Mouse (Mus musculus): ENCODE results near the gene Gramd1c. TPM values are rescaled to one million over a fixed set of nuclear protein-coding genes. Genes with fewer than 3 reads are reported as not detected.

The Gramd1c gene
- polyA plus RNA-seq, 1 experiment = 19.5 TPM

DNA sequence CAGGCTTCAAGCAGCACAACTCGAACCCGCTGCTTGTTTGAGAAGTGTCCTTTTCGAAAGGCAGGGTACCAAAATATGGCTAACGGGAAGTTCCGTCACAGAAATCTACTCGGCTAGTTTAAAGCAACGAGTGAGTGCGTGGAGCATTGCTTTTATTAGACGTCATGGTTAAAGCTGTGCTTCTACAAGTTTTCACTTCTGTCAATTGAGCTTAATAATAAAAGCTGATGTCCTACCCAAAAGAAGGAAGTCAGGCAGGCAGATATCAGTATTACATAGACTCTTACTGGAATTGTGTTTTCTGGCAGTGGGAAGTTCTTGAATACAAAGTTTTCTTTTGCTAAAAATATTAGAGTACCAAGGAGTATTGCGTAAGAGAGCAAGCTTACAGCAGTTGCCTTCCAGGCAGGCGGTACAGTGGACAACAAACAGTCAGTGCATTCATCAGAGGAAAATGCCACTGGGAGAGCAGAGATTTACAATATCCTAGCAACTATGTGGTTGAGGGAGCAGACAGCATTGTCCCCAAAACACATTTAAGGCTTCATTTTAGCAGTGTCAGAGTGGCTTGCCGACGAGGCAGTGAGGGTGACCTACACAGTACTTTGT lies 97.3 kb downstream of the Gramd1c start:
- Histone ChIP-seq H3K36me3 (ENCODE audit: control insufficient read depth, insufficient read depth, low read length) (no peaks in the 10 kb centered on the region; the same call in 1 of the 2 replicates), H3K4me3 (ENCODE audit: control insufficient read depth, low read depth, low read length) (no peak overlapping the region), H3K27ac (ENCODE audit: control insufficient read depth, insufficient read depth, low read depth, low read length) (no peak overlapping the region), H3K4me1 (ENCODE audit: control insufficient read depth, insufficient read depth, low read length) (no peaks in the 10 kb centered on the region), H3K27me3 (ENCODE audit: control insufficient read depth, insufficient read depth, low read length) (no peaks in the 10 kb centered on the region)
- no peak for TF ChIP-seq POLR2A (IDR thresholded peaks at IDR 0.05; ENCODE audit: control insufficient read depth, low read depth, low read length)
- no peak for TF ChIP-seq CTCF (IDR thresholded peaks at IDR 0.05; ENCODE audit: control insufficient read depth, insufficient read depth, insufficient replicate concordance, low read depth, low read length)

DNA sequence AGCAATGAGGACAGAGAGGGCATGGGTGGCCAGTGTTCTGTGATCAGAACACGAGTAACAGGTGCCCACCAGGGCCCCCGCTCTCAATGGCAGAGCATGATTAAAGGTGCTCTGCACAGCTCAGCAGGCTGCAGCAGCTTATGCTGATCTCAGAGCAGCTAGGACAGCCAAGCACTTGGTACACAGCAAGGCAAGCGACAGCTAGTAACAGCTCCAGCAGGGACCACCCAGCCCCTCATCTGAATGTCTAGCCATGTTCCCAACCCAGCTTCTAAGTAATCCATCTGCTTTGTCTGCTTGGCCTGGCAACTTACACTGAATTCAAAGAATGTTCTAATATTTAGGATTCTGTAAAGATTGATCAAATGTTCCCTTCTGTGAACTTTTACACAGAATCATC lies 99.4 kb downstream of the Gramd1c start:
- no peak for TF ChIP-seq CTCF (IDR thresholded peaks at IDR 0.05; ENCODE audit: control insufficient read depth, insufficient read depth, insufficient replicate concordance, low read depth, low read length)
- TF ChIP-seq POLR2A (IDR thresholded peaks at IDR 0.05; ENCODE audit: control insufficient read depth, low read depth, low read length) = no peak
- no peaks in the 10 kb centered on the region for H3K27me3 ChIP-seq (ENCODE audit: control insufficient read depth, insufficient read depth, low read length)
- H3K4me3 ChIP-seq (ENCODE audit: control insufficient read depth, low read depth, low read length) = no peak overlapping the region
- no peaks in the 10 kb centered on the region for H3K4me1 ChIP-seq (ENCODE audit: control insufficient read depth, insufficient read depth, low read length)
- peaks cover under 1% of the 10 kb centered on the region for H3K36me3 ChIP-seq (ENCODE audit: control insufficient read depth, insufficient read depth, low read length)
- no peak overlapping the region for H3K27ac ChIP-seq (ENCODE audit: control insufficient read depth, insufficient read depth, low read depth, low read length)

- TF ChIP-seq CTCF (IDR thresholded peaks at IDR 0.05; ENCODE audit: control insufficient read depth, insufficient read depth, insufficient replicate concordance, low read depth, low read length) = no peak
- no peak for TF ChIP-seq POLR2A (IDR thresholded peaks at IDR 0.05; ENCODE audit: control insufficient read depth, low read depth, low read length)
- H3K27me3 ChIP-seq (ENCODE audit: control insufficient read depth, insufficient read depth, low read length) = no peaks in the 10 kb centered on the region
- H3K4me1 ChIP-seq (ENCODE audit: control insufficient read depth, insufficient read depth, low read length) = no peaks in the 10 kb centered on the region
- no peak overlapping the region for H3K27ac ChIP-seq (ENCODE audit: control insufficient read depth, insufficient read depth, low read depth, low read length)
- H3K36me3 ChIP-seq (ENCODE audit: control insufficient read depth, insufficient read depth, low read length) = peaks cover 2% of the 10 kb centered on the region
- H3K4me3 ChIP-seq (ENCODE audit: control insufficient read depth, low read depth, low read length) = no peak overlapping the region
Observed at GRCm38 (mm10) chr16:43963291-43963690, 99.9 kb downstream of the Gramd1c start.

DNA sequence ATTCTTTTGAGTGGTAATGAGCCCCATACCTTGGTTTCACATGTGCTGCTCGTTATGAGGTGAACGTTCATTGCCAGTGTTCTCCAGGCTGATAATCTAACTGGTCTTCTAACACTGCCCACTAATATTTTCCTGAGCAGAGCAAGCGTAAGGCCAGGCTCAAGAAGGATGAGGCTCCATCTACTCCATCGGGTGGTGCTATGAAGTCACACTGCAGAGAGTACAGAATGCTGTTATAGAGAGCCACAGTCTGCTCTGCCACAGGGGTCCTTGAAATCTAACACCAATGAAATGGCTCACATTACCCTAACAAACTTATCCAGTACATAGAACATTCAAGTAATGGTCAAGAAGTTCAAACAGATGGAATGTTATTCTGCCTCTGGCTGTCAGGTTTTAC lies 105.1 kb downstream of the Gramd1c start:
- no peaks in the 10 kb centered on the region for H3K4me1 ChIP-seq (ENCODE audit: control insufficient read depth, insufficient read depth, low read length)
- no peak for TF ChIP-seq POLR2A (IDR thresholded peaks at IDR 0.05; ENCODE audit: control insufficient read depth, low read depth, low read length)
- TF ChIP-seq CTCF (IDR thresholded peaks at IDR 0.05; ENCODE audit: control insufficient read depth, insufficient read depth, insufficient replicate concordance, low read depth, low read length) = no peak
- H3K36me3 ChIP-seq (ENCODE audit: control insufficient read depth, insufficient read depth, low read length) = peaks cover 3% of the 10 kb centered on the region
- H3K4me3 ChIP-seq (ENCODE audit: control insufficient read depth, low read depth, low read length) = no peak overlapping the region
- no peak overlapping the region for H3K27ac ChIP-seq (ENCODE audit: control insufficient read depth, insufficient read depth, low read depth, low read length)
- no peaks in the 10 kb centered on the region for H3K27me3 ChIP-seq (ENCODE audit: control insufficient read depth, insufficient read depth, low read length)

DNA sequence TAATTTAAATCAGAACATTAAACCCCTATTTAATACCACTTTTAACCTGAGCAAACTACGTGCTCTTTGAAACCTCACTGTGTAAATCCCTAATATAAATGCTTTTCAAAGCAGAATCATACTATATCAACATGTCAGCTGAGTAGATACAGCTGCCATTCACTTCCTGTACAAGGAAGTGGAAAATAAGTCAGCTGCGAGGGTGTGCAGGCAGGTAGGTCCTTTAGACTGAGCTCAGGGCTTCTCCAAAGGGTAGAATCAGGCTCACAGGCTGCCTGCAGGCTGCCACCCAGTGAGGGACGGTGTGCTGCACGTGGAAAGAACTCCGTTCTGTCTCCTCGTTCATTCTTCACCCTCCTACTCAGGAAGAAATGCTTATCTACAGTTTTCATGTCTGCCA lies 108.2 kb downstream of the Gramd1c start:
- Histone ChIP-seq H3K4me1 (ENCODE audit: control insufficient read depth, insufficient read depth, low read length) (no peaks in the 10 kb centered on the region), H3K27me3 (ENCODE audit: control insufficient read depth, insufficient read depth, low read length) (no peaks in the 10 kb centered on the region), H3K4me3 (ENCODE audit: control insufficient read depth, low read depth, low read length) (no peak overlapping the region), H3K36me3 (ENCODE audit: control insufficient read depth, insufficient read depth, low read length) (peaks cover 3% of the 10 kb centered on the region), H3K27ac (ENCODE audit: control insufficient read depth, insufficient read depth, low read depth, low read length) (no peak overlapping the region)
- TF ChIP-seq POLR2A (IDR thresholded peaks at IDR 0.05; ENCODE audit: control insufficient read depth, low read depth, low read length) = no peak
- no peak for TF ChIP-seq CTCF (IDR thresholded peaks at IDR 0.05; ENCODE audit: control insufficient read depth, insufficient read depth, insufficient replicate concordance, low read depth, low read length)

GRCm38 (mm10) chr16:43951591-43951990 lies 111.6 kb downstream of the Gramd1c start:
- Histone ChIP-seq H3K27ac (ENCODE audit: control insufficient read depth, insufficient read depth, low read depth, low read length) (no peak overlapping the region), H3K27me3 (ENCODE audit: control insufficient read depth, insufficient read depth, low read length) (no peaks in the 10 kb centered on the region), H3K36me3 (ENCODE audit: control insufficient read depth, insufficient read depth, low read length) (no peaks in the 10 kb centered on the region; the same call in 1 of the 2 replicates), H3K4me3 (ENCODE audit: control insufficient read depth, low read depth, low read length) (no peak overlapping the region), H3K4me1 (ENCODE audit: control insufficient read depth, insufficient read depth, low read length) (no peaks in the 10 kb centered on the region)
- TF ChIP-seq POLR2A (IDR thresholded peaks at IDR 0.05; ENCODE audit: control insufficient read depth, low read depth, low read length) = no peak
- TF ChIP-seq CTCF (IDR thresholded peaks at IDR 0.05; ENCODE audit: control insufficient read depth, insufficient read depth, insufficient replicate concordance, low read depth, low read length) = no peak

- TF ChIP-seq POLR2A (IDR thresholded peaks at IDR 0.05; ENCODE audit: control insufficient read depth, low read depth, low read length) = no peak
- no peak for TF ChIP-seq CTCF (IDR thresholded peaks at IDR 0.05; ENCODE audit: control insufficient read depth, insufficient read depth, insufficient replicate concordance, low read depth, low read length)
- Histone ChIP-seq H3K27ac (ENCODE audit: control insufficient read depth, insufficient read depth, low read depth, low read length) (no peak overlapping the region), H3K4me1 (ENCODE audit: control insufficient read depth, insufficient read depth, low read length) (no peaks in the 10 kb centered on the region), H3K36me3 (ENCODE audit: control insufficient read depth, insufficient read depth, low read length) (no peaks in the 10 kb centered on the region; the same call in none of the 2 replicates), H3K4me3 (ENCODE audit: control insufficient read depth, low read depth, low read length) (no peak overlapping the region), H3K27me3 (ENCODE audit: control insufficient read depth, insufficient read depth, low read length) (no peaks in the 10 kb centered on the region)
Observed at GRCm38 (mm10) chr16:43945869-43946268, 117.3 kb downstream of the Gramd1c start.

All from testis, adult 2 months (tissue).